Mouse (Mus musculus) B cell, adult 62 days (primary cell): ENCODE measurements around the gene Irgq. TPM values are rescaled to one million over a fixed set of nuclear protein-coding genes. Genes with fewer than 3 reads are reported as not detected.

Experiments
- total RNA-seq: library from RNA; stranded (reverse); gene quantifications from 4 replicates; pipeline ENCODE4 v1.2.4, GENCODE M21; 2023

The Irgq gene
- 21.1 to 23.8 TPM (median 22.9 TPM) in 4 replicates for total RNA-seq

GRCm38 (mm10) chr7:24530062-24530931 is at the start of gene Irgq:
Gene Irgq, plus strand, starts transcription at chr7:24530689.

GRCm38 (mm10) chr7:24481474-24482207 is 48.8 kb upstream of the Irgq start, which contains the start of gene Cadm4:
Gene Cadm4, plus strand, starts transcription at chr7:24482023.

GRCm38 (mm10) chr7:24506838-24507725 is 23.4 kb upstream of the Irgq start, which contains the start of gene Zfp428:
Gene Zfp428, plus strand, starts transcription at chr7:24507006.

GRCm38 (mm10) chr7:24512355-24512754 is 18.1 kb upstream of the Irgq start, which contains the start of gene AC161166.1:
Gene AC161166.1, minus strand, starts transcription at chr7:24512455.

GRCm38 (mm10) chr7:24546068-24546614 is 15.7 kb downstream of the Irgq start, which contains the start of the genes Pinlyp and Xrcc1:
Gene Pinlyp, minus strand, starts transcription at chr7:24546118.
Gene Xrcc1, plus strand, starts transcription at chr7:24546289.

GRCm38 (mm10) chr7:24587330-24588105 is 57.0 kb downstream of the Irgq start, which contains the start of the genes Ethe1 and Zfp575:
Gene Ethe1, plus strand, starts transcription at chr7:24587543.
Gene Zfp575, minus strand, starts transcription at chr7:24587641.

Other genes with a start within 250 kb of the Irgq start
- 6.4 to 11.4 TPM (median 8.5 TPM) in 4 replicates for gene Zfp61, start 229.5 kb upstream of the Irgq start, total RNA-seq
- gene Zfp94, start 214.0 kb upstream of the Irgq start, total RNA-seq, result 7.7 to 11.5 TPM (median 8.3 TPM) in 4 replicates
- gene Tescl, start 196.8 kb upstream of the Irgq start, total RNA-seq, result not detected in 4 replicates
- gene Lypd5, start 181.5 kb upstream of the Irgq start, total RNA-seq, result not detected in 4 replicates
- gene Kcnn4, start 160.4 kb upstream of the Irgq start, total RNA-seq, result 4.0 to 6.8 TPM (median 4.8 TPM) in 4 replicates
- 69.5 to 87.3 TPM (median 83.7 TPM) in 4 replicates for gene Smg9, start 131.1 kb upstream of the Irgq start, total RNA-seq
- 3.5 to 5.6 TPM (median 5.0 TPM) in 4 replicates for gene Irgc1, start 78.4 kb upstream of the Irgq start, total RNA-seq
- 484 to 612 TPM (median 535 TPM) in 4 replicates for gene Plaur, start 68.2 kb upstream of the Irgq start, total RNA-seq
- gene Cadm4, start 48.7 kb upstream of the Irgq start, total RNA-seq, result 1.2 to 3.1 TPM (median 1.7 TPM) in 4 replicates
- gene Zfp428, start 23.7 kb upstream of the Irgq start, total RNA-seq, result 1.0 to 2.2 TPM (median 1.8 TPM) in 4 replicates
- not detected in 4 replicates for gene AC161166.1, start 18.2 kb upstream of the Irgq start, total RNA-seq
- 0.95 TPM in 1 of 4 replicates, not detected in the others for gene Pinlyp, start 15.4 kb downstream of the Irgq start, total RNA-seq
- 82.6 to 95.2 TPM (median 89.3 TPM) in 4 replicates for gene Xrcc1, start 15.6 kb downstream of the Irgq start, total RNA-seq
- 8.6 to 10.6 TPM (median 10.1 TPM) in 4 replicates for gene Ethe1, start 56.9 kb downstream of the Irgq start, total RNA-seq
- gene Zfp575, start 57.0 kb downstream of the Irgq start, total RNA-seq, result not detected in 4 replicates
- gene Phldb3, start 80.1 kb downstream of the Irgq start, total RNA-seq, result 25.2 to 27.4 TPM (median 25.6 TPM) in 4 replicates
- gene Lypd3, start 105.9 kb downstream of the Irgq start, total RNA-seq, result 0.36 to 0.70 TPM (median 0.58 TPM) in 3 of 4 replicates, not detected in the other
- not detected in 4 replicates for gene Tex101, start 146.0 kb downstream of the Irgq start, total RNA-seq
- not detected in 4 replicates for gene BC049730, start 178.6 kb downstream of the Irgq start, total RNA-seq
- not detected in 4 replicates for gene Gm4763, start 196.2 kb downstream of the Irgq start, total RNA-seq
- gene Cd177, start 229.6 kb downstream of the Irgq start, total RNA-seq, result 0.19 to 0.55 TPM (median 0.33 TPM) in 3 of 4 replicates, not detected in the other
- not detected in 4 replicates for gene Ceacam10, start 246.5 kb downstream of the Irgq start, total RNA-seq